Mouse (Mus musculus): Measurements from ENCODE around the gene Chn2. TPM values are rescaled to one million over a fixed set of nuclear protein-coding genes. Genes with fewer than 3 reads are reported as not detected.

Chn2 gene
- polyA plus RNA-seq, 1 experiment from 2014 or later, result 7.1 TPM

DNA sequence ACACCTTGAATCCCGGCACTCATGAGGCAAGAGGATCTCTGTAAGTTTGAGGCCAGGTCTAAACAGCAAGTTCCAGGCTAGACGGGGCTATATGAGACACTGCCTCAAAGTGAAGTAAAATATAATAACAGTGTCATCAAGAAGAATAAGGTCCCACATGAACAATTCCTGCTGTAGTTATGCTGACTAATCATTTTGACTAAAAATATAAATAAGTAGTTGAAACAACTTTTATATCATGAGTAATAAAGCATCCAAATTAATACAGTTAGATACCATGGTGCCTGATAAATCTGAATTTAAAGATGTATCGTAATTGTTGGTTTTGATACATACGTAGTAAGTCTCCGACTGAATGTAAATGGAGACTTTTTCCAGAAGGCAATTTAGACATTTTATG lies 15.5 kb upstream of the Chn2 start:
- 94% methylated on average over 5 of the region's 5 CpGs for WGBS
- Histone ChIP-seq H3K4me1 (peaks cover 15% of the 10 kb centered on the region), H3K9me3 (no peaks in the 10 kb centered on the region), H3K27me3 (ENCODE audit: insufficient read depth, poor library complexity, severe bottlenecking) (no peaks in the 10 kb centered on the region), H3K36me3 (no peaks in the 10 kb centered on the region), H3K27ac (no peak overlapping the region), H3K4me3 (no peak overlapping the region)
- DNase-seq (ENCODE audit: low spot score), result no peak

DNA sequence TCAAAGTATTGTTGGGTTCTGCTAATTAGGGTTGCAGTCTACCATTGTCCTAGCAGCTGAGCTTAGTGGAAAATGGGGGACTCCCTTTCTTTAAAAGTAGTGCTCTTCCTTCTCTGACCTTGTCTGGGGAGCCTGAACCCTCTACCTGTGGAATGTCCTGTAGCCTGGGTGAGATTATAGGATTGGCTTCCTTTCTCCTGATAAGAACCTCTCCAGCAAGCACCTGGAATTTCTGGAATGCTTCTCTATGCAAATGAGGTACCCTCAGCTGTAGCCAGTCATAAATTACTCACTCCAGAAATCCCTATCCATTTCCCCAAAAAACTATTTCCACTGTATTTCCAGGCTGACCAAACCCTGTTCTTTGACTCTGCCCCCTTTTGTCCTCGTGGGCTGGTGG lies 10.6 kb upstream of the Chn2 start:
- Histone ChIP-seq H3K9me3 (no peaks in the 10 kb centered on the region), H3K27ac (no peak overlapping the region), H3K4me3 (no peak overlapping the region), H3K4me1 (peaks cover 7% of the 10 kb centered on the region; the same call in 1 of the 2 replicates), H3K27me3 (ENCODE audit: insufficient read depth, poor library complexity, severe bottlenecking) (no peaks in the 10 kb centered on the region), H3K36me3 (no peaks in the 10 kb centered on the region)
- no peak for DNase-seq (ENCODE audit: low spot score)
- 41% methylated on average over 1 of the region's 1 CpGs for WGBS

DNA sequence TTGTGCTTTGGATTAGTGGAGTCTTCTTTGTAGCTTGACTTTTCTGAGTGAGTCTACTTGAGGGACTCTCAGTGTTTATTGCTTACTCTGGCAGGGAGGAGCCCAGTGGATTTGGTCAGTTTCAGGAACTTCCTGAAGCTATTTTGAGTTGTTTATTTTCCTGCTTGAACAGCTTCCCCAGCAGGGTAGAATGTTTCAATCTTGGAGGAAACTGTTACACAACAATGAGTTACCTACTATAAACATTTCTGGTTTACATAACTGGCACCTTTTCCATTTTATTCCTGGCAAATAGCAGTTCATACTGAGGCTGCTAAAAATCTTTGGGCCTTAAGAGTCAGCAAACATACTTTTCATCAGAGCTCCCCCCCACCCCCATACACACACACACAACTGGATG lies 9.0 kb upstream of the Chn2 start:
- no peaks in the 10 kb centered on the region for H3K9me3 ChIP-seq
- DNase-seq (ENCODE audit: low spot score), result no peak
- peaks cover 13% of the 10 kb centered on the region; the same call in 1 of the 2 replicates for H3K4me1 ChIP-seq

GRCm38 (mm10) chr6:54030776-54031175 lies 8.6 kb upstream of the Chn2 start:
- Histone ChIP-seq H3K4me3 (no peak overlapping the region), H3K27ac (no peak overlapping the region), H3K27me3 (ENCODE audit: insufficient read depth, poor library complexity, severe bottlenecking) (no peaks in the 10 kb centered on the region), H3K36me3 (no peaks in the 10 kb centered on the region), H3K9me3 (no peaks in the 10 kb centered on the region), H3K4me1 (peaks cover 13% of the 10 kb centered on the region; the same call in 1 of the 2 replicates)
- 84% methylated on average over 3 of the region's 3 CpGs for WGBS
- DNase-seq (ENCODE audit: low spot score), result no peak

More for the DNA sequence above, 9.0 kb upstream of the Chn2 start:
- Histone ChIP-seq H3K4me3 (no peak overlapping the region), H3K36me3 (no peaks in the 10 kb centered on the region), H3K27ac (no peak overlapping the region), H3K27me3 (ENCODE audit: insufficient read depth, poor library complexity, severe bottlenecking) (no peaks in the 10 kb centered on the region)

- H3K27me3 ChIP-seq (ENCODE audit: insufficient read depth, poor library complexity, severe bottlenecking), result peaks cover 25% of the 10 kb centered on the region
- H3K36me3 ChIP-seq, result no peaks in the 10 kb centered on the region
- WGBS, result 3% methylated on average over 9 of the region's 9 CpGs
- peaks cover 17% of the 10 kb centered on the region for H3K4me1 ChIP-seq
- H3K27ac ChIP-seq, result peak overlapping the region; percentile 79
- peak; percentile 84 for DNase-seq (ENCODE audit: low spot score)
- no peaks in the 10 kb centered on the region for H3K9me3 ChIP-seq
- peak overlapping the region; percentile 45 for H3K4me3 ChIP-seq
Measured at GRCm38 (mm10) chr6:54034471-54034870, 4.9 kb upstream of the Chn2 start.

DNA sequence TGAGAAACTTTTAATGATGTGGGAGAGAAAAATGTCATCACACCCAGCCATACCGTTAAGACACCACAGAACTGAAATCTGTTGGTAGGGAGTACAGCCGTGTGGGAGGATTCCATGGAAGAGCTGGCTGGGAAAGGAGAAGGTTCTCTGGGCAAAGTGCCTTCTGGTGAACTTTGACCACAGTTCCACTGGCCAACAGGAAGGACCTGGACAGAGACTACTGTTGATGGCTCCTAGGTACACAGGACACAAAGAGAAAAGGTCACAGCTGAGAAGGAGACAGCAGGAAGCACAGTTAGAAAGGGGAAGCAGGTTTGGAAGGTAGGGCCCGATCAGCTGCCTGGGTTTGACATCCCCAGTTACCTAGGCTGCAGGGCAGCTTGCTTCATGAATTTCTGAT lies 3.8 kb upstream of the Chn2 start:
- no peak for DNase-seq (ENCODE audit: low spot score)
- Histone ChIP-seq H3K27ac (no peak overlapping the region), H3K4me1 (peaks cover 27% of the 10 kb centered on the region), H3K36me3 (no peaks in the 10 kb centered on the region), H3K27me3 (ENCODE audit: insufficient read depth, poor library complexity, severe bottlenecking) (peaks cover 35% of the 10 kb centered on the region), H3K9me3 (no peaks in the 10 kb centered on the region), H3K4me3 (no peak overlapping the region)
- WGBS, result 71% methylated on average over 3 of the region's 3 CpGs

DNA sequence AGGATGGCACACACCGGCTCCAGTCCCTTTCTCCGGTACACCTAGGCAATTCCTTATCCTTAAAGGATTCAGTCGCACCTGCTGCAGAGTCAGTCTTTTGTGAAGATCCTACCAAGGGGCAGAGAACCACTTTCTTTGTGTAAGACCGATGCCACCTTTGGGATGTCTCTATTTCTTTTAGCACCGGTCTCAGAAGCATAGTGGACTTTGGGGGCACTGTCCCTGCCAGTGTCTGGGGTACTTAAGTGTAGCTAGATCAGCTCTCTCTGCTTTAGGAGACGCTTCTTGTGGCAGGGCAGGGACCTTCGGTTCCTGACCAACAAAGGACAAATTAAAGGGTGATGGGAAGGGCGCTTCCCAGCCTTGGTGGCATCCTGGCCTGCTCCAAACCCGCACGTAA lies 488 bp upstream of the Chn2 start:
- H3K9me3 ChIP-seq, result no peaks in the 10 kb centered on the region
- H3K27me3 ChIP-seq (ENCODE audit: insufficient read depth, poor library complexity, severe bottlenecking), result peaks cover 67% of the 10 kb centered on the region
- H3K4me1 ChIP-seq, result peaks cover 27% of the 10 kb centered on the region
- DNase-seq (ENCODE audit: low spot score), result no peak
- H3K27ac ChIP-seq, result peak overlapping the region; percentile 90
- no peaks in the 10 kb centered on the region for H3K36me3 ChIP-seq
- WGBS, result 10% methylated on average over 10 of the region's 10 CpGs
- peak overlapping the region; percentile 85 for H3K4me3 ChIP-seq

DNA sequence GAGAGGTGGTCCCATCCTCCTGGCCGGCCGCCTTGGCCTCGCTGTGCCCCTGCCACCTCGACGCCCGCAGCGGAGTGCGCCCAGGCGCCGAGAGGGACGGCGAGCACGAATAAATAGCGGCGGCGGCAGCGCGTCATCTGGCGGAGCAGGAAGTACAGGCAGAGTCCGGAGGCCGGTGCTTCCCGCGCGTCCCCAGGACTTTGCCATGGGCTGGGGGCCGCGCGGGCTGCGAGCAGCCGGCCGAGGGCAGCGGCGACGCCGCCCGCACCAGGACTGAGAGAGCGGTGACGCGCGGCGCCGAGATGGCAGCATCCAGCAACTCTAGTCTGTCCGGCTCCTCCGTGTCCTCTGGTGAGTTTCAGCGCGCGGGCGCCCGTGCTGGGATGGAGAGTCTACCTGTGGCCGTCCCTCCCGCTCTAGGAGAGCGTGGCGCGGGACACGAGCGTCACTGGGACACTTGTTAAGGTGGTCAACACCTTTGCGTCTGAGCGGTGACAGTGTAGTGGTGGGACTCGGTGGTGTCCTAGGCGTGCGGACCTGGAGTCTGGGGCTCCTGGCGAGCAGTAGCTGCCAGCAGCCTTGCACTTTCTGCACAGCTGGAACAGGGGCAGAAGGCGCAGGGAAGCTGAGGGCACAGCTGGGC lies 572 bp downstream of the Chn2 start:
- under 1% methylated on average over 62 of the region's 62 CpGs for WGBS
- H3K27ac ChIP-seq, result peak overlapping the region; percentile 90

GRCm38 (mm10) chr6:54040448-54040844 lies 1.1 kb downstream of the Chn2 start:
- H3K27ac ChIP-seq, result peak overlapping the region; percentile 90
- H3K36me3 ChIP-seq, result no peaks in the 10 kb centered on the region
- peaks cover 22% of the 10 kb centered on the region for H3K4me1 ChIP-seq
- H3K4me3 ChIP-seq, result peak overlapping the region; percentile 85
- no peaks in the 10 kb centered on the region for H3K9me3 ChIP-seq
- 20% methylated on average over 9 of the region's 9 CpGs for WGBS
- H3K27me3 ChIP-seq (ENCODE audit: insufficient read depth, poor library complexity, severe bottlenecking), result peaks cover 67% of the 10 kb centered on the region
- no peak for DNase-seq (ENCODE audit: low spot score)

More for the DNA sequence above, 572 bp downstream of the Chn2 start:
- H3K36me3 ChIP-seq, result no peaks in the 10 kb centered on the region
- H3K4me3 ChIP-seq, result peak overlapping the region; percentile 85
- peak; percentile 80 for DNase-seq (ENCODE audit: low spot score)
- H3K4me1 ChIP-seq, result peaks cover 22% of the 10 kb centered on the region
- H3K27me3 ChIP-seq (ENCODE audit: insufficient read depth, poor library complexity, severe bottlenecking), result peaks cover 67% of the 10 kb centered on the region
- H3K9me3 ChIP-seq, result no peaks in the 10 kb centered on the region

DNA sequence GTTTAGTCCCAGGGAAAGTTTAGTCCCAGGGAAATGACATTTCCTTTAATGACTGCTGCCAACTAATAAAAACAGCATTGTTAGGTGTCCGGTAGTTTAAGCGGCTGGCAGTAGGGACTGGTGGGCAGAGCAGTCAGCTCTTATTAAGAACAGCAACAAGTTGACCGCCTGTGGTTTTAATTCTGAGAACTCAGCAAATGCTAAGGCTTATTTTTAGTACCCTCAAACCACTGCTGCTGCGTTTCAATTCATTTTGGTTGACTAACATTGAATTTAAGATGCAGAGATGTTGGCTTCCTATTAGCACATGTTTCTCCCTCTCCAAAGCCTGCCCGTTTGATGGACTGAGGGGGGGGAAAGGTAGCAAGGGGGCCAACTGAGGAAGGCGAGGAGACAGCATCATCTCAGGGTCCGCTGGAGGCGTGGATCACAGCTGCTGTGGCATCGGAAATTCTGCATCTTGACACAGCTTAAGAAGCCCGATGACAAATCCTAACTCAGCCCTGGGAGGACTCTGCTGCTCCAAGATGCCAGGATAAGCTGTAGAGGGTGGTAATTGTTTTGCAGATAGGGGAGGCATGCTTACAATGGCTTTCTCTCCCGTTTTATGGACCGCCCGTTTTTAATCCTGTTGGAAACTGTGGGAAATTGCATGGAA lies 2.2 kb downstream of the Chn2 start:
- no peaks in the 10 kb centered on the region for H3K9me3 ChIP-seq
- DNase-seq (ENCODE audit: low spot score), result no peak
- peaks cover 22% of the 10 kb centered on the region for H3K4me1 ChIP-seq
- H3K36me3 ChIP-seq, result no peaks in the 10 kb centered on the region
- H3K27me3 ChIP-seq (ENCODE audit: insufficient read depth, poor library complexity, severe bottlenecking), result peaks cover 67% of the 10 kb centered on the region
- WGBS, result 25% methylated on average over 13 of the region's 13 CpGs
- H3K4me3 ChIP-seq, result no peak overlapping the region
- no peak overlapping the region for H3K27ac ChIP-seq

DNA sequence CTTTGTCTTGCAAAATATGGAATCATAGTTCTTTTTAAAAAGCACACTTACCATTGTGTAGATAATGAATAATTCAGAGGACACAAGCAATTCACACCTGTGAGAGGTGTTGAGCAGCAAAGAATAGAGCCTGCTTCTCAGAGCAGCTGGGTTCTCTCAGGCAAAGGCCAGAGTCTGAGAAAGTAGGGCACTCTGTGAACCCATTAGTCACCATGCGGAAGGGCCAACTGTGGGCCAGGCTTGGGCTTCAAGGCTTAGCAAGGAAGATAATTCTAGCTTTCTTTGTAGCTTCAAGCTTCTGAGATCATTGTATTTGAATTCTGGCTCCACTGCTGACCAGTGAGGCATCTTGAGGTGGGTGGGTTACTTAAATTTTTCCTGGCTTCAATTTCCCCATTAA lies 2.8 kb downstream of the Chn2 start:
- WGBS, result 70% methylated on average over 1 of the region's 1 CpGs
- Histone ChIP-seq H3K9me3 (no peaks in the 10 kb centered on the region), H3K27me3 (ENCODE audit: insufficient read depth, poor library complexity, severe bottlenecking) (peaks cover 66% of the 10 kb centered on the region), H3K36me3 (no peaks in the 10 kb centered on the region), H3K27ac (no peak overlapping the region), H3K4me3 (no peak overlapping the region), H3K4me1 (peaks cover 22% of the 10 kb centered on the region)
- no peak for DNase-seq (ENCODE audit: low spot score)

GRCm38 (mm10) chr6:54043536-54043935 lies 4.2 kb downstream of the Chn2 start:
- Histone ChIP-seq H3K4me1 (peaks cover 22% of the 10 kb centered on the region), H3K27ac (no peak overlapping the region), H3K36me3 (no peaks in the 10 kb centered on the region), H3K4me3 (no peak overlapping the region), H3K27me3 (ENCODE audit: insufficient read depth, poor library complexity, severe bottlenecking) (peaks cover 52% of the 10 kb centered on the region), H3K9me3 (no peaks in the 10 kb centered on the region)
- no peak for DNase-seq (ENCODE audit: low spot score)
- 84% methylated on average over 5 of the region's 5 CpGs for WGBS

DNA sequence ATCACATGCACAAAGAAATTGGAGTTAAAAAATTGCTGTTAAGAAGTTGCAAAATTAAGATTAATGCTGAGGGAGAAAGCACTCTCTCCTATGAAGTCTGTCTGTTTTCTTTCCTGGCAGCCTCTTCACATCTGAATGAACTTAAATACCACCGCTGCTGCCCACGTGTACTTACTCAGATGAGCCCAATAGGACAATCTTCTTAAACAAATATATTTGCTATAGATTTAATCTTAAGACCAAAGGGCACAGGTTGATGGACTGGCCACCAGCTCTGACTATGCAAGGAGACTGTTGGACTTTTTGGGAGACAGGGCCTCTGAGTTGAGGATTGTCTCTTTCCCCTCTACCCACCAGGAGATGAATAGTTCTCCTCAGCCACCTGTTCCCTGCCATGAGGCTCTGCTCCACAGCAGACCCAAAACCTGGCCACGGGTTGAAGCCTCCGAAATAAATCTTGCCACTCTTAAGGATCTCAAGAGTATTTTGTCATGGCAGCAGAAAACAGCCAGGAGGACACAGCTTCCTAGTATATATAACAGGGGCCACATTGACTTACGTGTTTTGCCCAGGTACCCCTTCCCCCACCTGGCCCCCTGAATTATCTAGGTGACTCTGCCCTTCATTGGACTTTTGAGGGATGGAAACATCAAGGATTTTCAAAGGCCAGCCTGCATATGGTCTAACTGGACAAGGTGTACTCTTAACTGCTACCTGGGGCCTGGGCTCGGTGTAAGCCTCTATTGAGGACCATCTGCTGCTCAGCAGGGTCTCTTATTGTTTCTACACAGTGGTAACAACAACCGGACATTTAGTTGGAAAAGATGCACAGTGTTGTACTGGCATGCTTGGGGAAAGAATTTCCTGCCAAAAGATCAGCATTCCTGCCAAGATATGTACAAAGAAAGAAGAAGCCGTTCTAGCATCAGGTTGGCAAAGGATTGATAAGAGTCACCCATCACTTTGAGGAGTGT lies 6.7 kb downstream of the Chn2 start:
- Histone ChIP-seq H3K27ac (no peak overlapping the region), H3K27me3 (ENCODE audit: insufficient read depth, poor library complexity, severe bottlenecking) (peaks cover 27% of the 10 kb centered on the region), H3K9me3 (no peaks in the 10 kb centered on the region), H3K36me3 (no peaks in the 10 kb centered on the region), H3K4me1 (no peaks in the 10 kb centered on the region), H3K4me3 (no peak overlapping the region)
- peak; percentile 30 for DNase-seq (ENCODE audit: low spot score)
- 83% methylated on average over 8 of the region's 8 CpGs for WGBS

Data from heart, embryonic 10.5 days (tissue).